Mouse (Mus musculus): ENCODE data around the gene Krtap29-1. TPM values are rescaled to one million over a fixed set of nuclear protein-coding genes. Genes with fewer than 3 reads are reported as not detected.

The Krtap29-1 gene
- total RNA-seq, 1 experiment from 2014 or later = not detected

DNA sequence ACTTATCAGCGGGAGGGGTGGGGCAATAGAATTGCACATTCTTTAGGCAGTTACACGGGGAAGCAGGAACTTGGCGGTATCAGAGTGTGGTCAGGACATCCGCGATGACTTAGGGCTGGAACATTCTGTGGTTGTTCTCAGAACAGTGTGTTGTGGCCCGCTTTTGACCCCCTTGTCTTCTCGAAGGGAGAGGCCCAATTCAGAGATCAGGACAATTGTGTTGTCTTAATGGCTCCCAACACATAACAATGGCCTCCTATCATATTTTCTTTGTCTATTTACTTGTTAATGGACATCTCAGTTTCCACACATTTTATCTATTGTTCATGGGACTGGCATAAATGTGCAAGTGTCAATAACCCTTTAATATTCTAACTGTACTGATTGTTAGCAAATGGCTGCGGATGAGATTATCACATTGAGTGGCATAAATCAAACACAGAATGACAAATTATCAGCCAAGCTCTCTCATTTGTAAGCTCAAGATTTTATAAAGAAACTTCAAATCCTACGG is 41.0 kb downstream of the Krtap29-1 start:
- no peak for DNase-seq

DNA sequence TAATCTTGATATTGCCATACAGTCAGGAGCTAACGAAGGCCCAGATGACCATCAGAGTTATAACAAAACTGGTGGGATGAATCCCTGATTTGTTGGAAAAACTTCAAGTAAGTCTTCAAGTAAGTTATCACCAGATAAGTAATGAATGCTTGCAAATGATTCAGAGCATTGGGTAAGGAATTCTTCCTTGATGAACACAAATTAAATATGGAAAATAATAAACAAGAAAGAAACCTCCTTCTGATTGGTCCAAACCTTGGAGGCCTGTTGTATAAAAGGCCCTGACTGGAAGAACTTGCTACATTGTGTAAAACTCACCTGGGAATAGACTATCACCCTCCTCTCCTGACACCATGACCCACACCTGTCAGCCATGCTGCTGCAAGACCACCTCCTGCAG is 42.9 kb downstream of the Krtap29-1 start, which contains the start of gene Krtap31-2:
Gene Krtap31-2, plus strand, starts transcription at position 301 of the 400 bp plus-strand sequence.
- DNase-seq = no peak

Other genes with a start within 250 kb of the Krtap29-1 start
- not detected in 2 replicates for gene Gm14180, start 244.8 kb downstream of the Krtap29-1 start, total RNA-seq (2021)
- not detected in 2 replicates for gene Gm11595, start 206.1 kb downstream of the Krtap29-1 start, total RNA-seq (2021)
- gene Krtap4-8, start 198.3 kb downstream of the Krtap29-1 start, total RNA-seq (2021) = not detected in 2 replicates
- not detected in 2 replicates for gene Krtap4-9, start 193.9 kb downstream of the Krtap29-1 start, total RNA-seq (2021)
- not detected in 2 replicates for gene Gm11596, start 185.6 kb downstream of the Krtap29-1 start, total RNA-seq (2021)
- gene Gm11569, start 180.1 kb downstream of the Krtap29-1 start, total RNA-seq (2021) = not detected in 2 replicates
- not detected in 2 replicates for gene Gm11554, start 174.6 kb downstream of the Krtap29-1 start, total RNA-seq (2021)
- not detected in 2 replicates for gene Krtap4-13, start 169.2 kb downstream of the Krtap29-1 start, total RNA-seq (2021)
- gene Gm11564, start 163.4 kb downstream of the Krtap29-1 start, total RNA-seq (2021) = not detected in 2 replicates
- gene 2300003K06Rik, start 141.0 kb downstream of the Krtap29-1 start, total RNA-seq (2021) = not detected in 2 replicates
- gene Krtap4-16, start 127.4 kb downstream of the Krtap29-1 start, total RNA-seq (2021) = not detected in 2 replicates
- not detected in 2 replicates for gene Gm11568, start 121.1 kb downstream of the Krtap29-1 start, total RNA-seq (2021)
- not detected in 2 replicates for gene Gm11559, start 114.6 kb downstream of the Krtap29-1 start, total RNA-seq (2021)
- not detected in 2 replicates for gene Krtap9-1, start 105.7 kb downstream of the Krtap29-1 start, total RNA-seq (2021)
- gene Gm11567, start 99.9 kb downstream of the Krtap29-1 start, total RNA-seq (2021) = not detected in 2 replicates
- not detected in 2 replicates for gene Krtap31-1, start 71.1 kb downstream of the Krtap29-1 start, total RNA-seq (2021)
- gene Gm11565, start 64.3 kb downstream of the Krtap29-1 start, total RNA-seq (2021) = not detected in 2 replicates
- not detected in 2 replicates for gene Krtap31-2, start 42.8 kb downstream of the Krtap29-1 start, total RNA-seq (2021)
- gene Krtap9-5, start 30.6 kb downstream of the Krtap29-1 start, total RNA-seq (2021) = not detected in 2 replicates
- not detected in 2 replicates for gene Krtap16-1, start 7.5 kb upstream of the Krtap29-1 start, total RNA-seq (2021)
- not detected in 2 replicates for gene Krtap17-1, start 14.9 kb upstream of the Krtap29-1 start, total RNA-seq (2021)
- gene Krt33a, start 37.2 kb upstream of the Krtap29-1 start, total RNA-seq (2021) = not detected in 2 replicates
- not detected in 2 replicates for gene Krt33b, start 50.8 kb upstream of the Krtap29-1 start, total RNA-seq (2021)
- gene Krt34, start 62.5 kb upstream of the Krtap29-1 start, total RNA-seq (2021) = not detected in 2 replicates
- gene Krt31, start 71.5 kb upstream of the Krtap29-1 start, total RNA-seq (2021) = not detected in 2 replicates
- gene Krt32, start 109.2 kb upstream of the Krtap29-1 start, total RNA-seq (2021) = not detected in 2 replicates
- not detected in 2 replicates for gene Krt35, start 117.2 kb upstream of the Krtap29-1 start, total RNA-seq (2021)
- 0.19 TPM in 1 of 2 replicates, not detected in the other for gene Krt36, start 126.6 kb upstream of the Krtap29-1 start, total RNA-seq (2021)
- gene Krt13, start 142.5 kb upstream of the Krtap29-1 start, total RNA-seq (2021) = not detected in 2 replicates
- gene Krt15, start 156.9 kb upstream of the Krtap29-1 start, total RNA-seq (2021) = not detected in 2 replicates
- gene Krt19, start 169.6 kb upstream of the Krtap29-1 start, total RNA-seq (2021) = 6.4 and 6.6 TPM in 2 replicates
- not detected in 2 replicates for gene Krt9, start 214.2 kb upstream of the Krtap29-1 start, total RNA-seq (2021)
- gene Krt14, start 228.5 kb upstream of the Krtap29-1 start, total RNA-seq (2021) = 0.38 and 0.41 TPM in 2 replicates

All from adrenal gland, postnatal 14 days (tissue).